ENCODE assay signal across 14 mouse cellular contexts in genomic region chr10:119742722-119743121, GRCm38 (mm10).
DNase-seq lines count a peak whose midpoint lies in the region.
"Had no signal": no experiment of that assay in that cellular context is flagged by ENCODE, and none has a peak within 500 bp of the region (broad histone marks: within the 10 kb centered on the region; RNA-seq: fewer than 3 reads in every experiment).

No protein-coding gene starts in this region.

- DNase-seq in cerebellum, postnatal 10 days = peak; percentile 23 to 45
- DNase-seq in cerebellum, adult 11 months = no peak
- peak; percentile 37 for DNase-seq in layer of hippocampus, adult 11-12 months (ENCODE audit: low spot score)
- no peak for DNase-seq in layer of hippocampus, adult 9-10 months (ENCODE audit: low spot score)
- peak; percentile 55 to 57 for DNase-seq in layer of hippocampus, postnatal 10 days (ENCODE audit: low spot score in 2 of 2)
- DNase-seq in gastrocnemius, postnatal 36 days = no peak
- no peak for DNase-seq in embryo, embryonic 11 days
- DNase-seq: adrenal gland, postnatal 10 days; B cell, adult 2 months; cerebellum, adult 2 months; gastrocnemius, adult 2 months; heart, adult 18-20 months; heart, postnatal 10 days; heart, postnatal 4 days had no signal

- intact Hi-C loops in gastrocnemius, postnatal 36 days (cut with DNase I) = no loop called here

Comparison
In these comparisons a context has a peak if more than half of its experiments do, and no peak if none do; other contexts are left out.
1. DNase-seq: peak in cerebellum, postnatal 10 days (2 of 2), layer of hippocampus, adult 11-12 months (single experiment) and layer of hippocampus, postnatal 10 days (2 of 2); none in cerebellum, adult 11 months (single experiment), layer of hippocampus, adult 9-10 months (single experiment), gastrocnemius, postnatal 36 days (0 of 2) and embryo, embryonic 11 days (single experiment).